Mouse (Mus musculus): ENCODE measurements at regions not wholly inside any gene's neighbourhood (a gene's known extent, or its start where the extent isn't known, plus 50 kb on each side); places are given as distances from the start of the nearest gene placed in this dataset.

- ATAC-seq (ENCODE audit: low FRiP score, low read depth): no peak
- WGBS: 82% methylated on average over 2 of the region's 2 CpGs
- Histone ChIP-seq H3K36me3 (ENCODE audit: control insufficient read depth, insufficient read depth, low read length) (no peaks in the 10 kb centered on the region), H3K27me3 (ENCODE audit: control insufficient read depth, insufficient read depth, low read length) (no peaks in the 10 kb centered on the region), H3K9me3 (ENCODE audit: control insufficient read depth, low read length) (no peaks in the 10 kb centered on the region), H3K4me3 (replicated peaks; ENCODE audit: low read length) (no peak overlapping the region), H3K27ac (replicated peaks; ENCODE audit: low read depth, low read length) (no peak overlapping the region), H3K4me1 (ENCODE audit: control insufficient read depth, insufficient read depth, low read length) (no peaks in the 10 kb centered on the region), H3K4me2 (replicated peaks; ENCODE audit: low read depth, low read length, severe bottlenecking) (no peak overlapping the region), H3K9ac (ENCODE audit: low read depth, low read length, severe bottlenecking) (no peak overlapping the region)
- no peak for TF ChIP-seq POLR2A (IDR thresholded peaks at IDR 0.05; ENCODE audit: borderline replicate concordance, extremely low read depth, insufficient read depth, insufficient read length)
- no peak for DNase-seq (ENCODE audit: low spot score)
These were observed 136.8 kb upstream of the Xrcc4 start for GRCm38 (mm10) chr13:90226212-90226611.

GRCm38 (mm10) chr13:90212390-90212789 is 123.0 kb upstream of the Xrcc4 start:
- no peak overlapping the region for H3K4me2 ChIP-seq (replicated peaks; ENCODE audit: low read depth, low read length, severe bottlenecking)
- no peak overlapping the region for H3K27ac ChIP-seq (replicated peaks; ENCODE audit: low read depth, low read length)
- no peak for TF ChIP-seq POLR2A (IDR thresholded peaks at IDR 0.05; ENCODE audit: borderline replicate concordance, extremely low read depth, insufficient read depth, insufficient read length)
- no peak overlapping the region for H3K4me3 ChIP-seq (replicated peaks; ENCODE audit: low read length)
- ATAC-seq (ENCODE audit: low FRiP score, low read depth): no peak
- no peaks in the 10 kb centered on the region for H3K36me3 ChIP-seq (ENCODE audit: control insufficient read depth, insufficient read depth, low read length)
- no peaks in the 10 kb centered on the region for H3K27me3 ChIP-seq (ENCODE audit: control insufficient read depth, insufficient read depth, low read length)
- no peaks in the 10 kb centered on the region for H3K9me3 ChIP-seq (ENCODE audit: control insufficient read depth, low read length)
- H3K4me1 ChIP-seq (ENCODE audit: control insufficient read depth, insufficient read depth, low read length): no peaks in the 10 kb centered on the region
- no peak for DNase-seq (ENCODE audit: low spot score)
- no peak overlapping the region for H3K9ac ChIP-seq (ENCODE audit: low read depth, low read length, severe bottlenecking)

GRCm38 (mm10) chr13:90207875-90208274 is 118.5 kb upstream of the Xrcc4 start:
- no peak overlapping the region for H3K4me3 ChIP-seq (replicated peaks; ENCODE audit: low read length)
- H3K27me3 ChIP-seq (ENCODE audit: control insufficient read depth, insufficient read depth, low read length): no peaks in the 10 kb centered on the region
- no peak overlapping the region for H3K4me2 ChIP-seq (replicated peaks; ENCODE audit: low read depth, low read length, severe bottlenecking)
- DNase-seq (ENCODE audit: low spot score) (no peak), ATAC-seq (ENCODE audit: low FRiP score, low read depth) (no peak)
- no peaks in the 10 kb centered on the region for H3K9me3 ChIP-seq (ENCODE audit: control insufficient read depth, low read length)
- no peaks in the 10 kb centered on the region for H3K4me1 ChIP-seq (ENCODE audit: control insufficient read depth, insufficient read depth, low read length)
- H3K36me3 ChIP-seq (ENCODE audit: control insufficient read depth, insufficient read depth, low read length): no peaks in the 10 kb centered on the region
- TF ChIP-seq POLR2A (IDR thresholded peaks at IDR 0.05; ENCODE audit: borderline replicate concordance, extremely low read depth, insufficient read depth, insufficient read length): no peak
- H3K27ac ChIP-seq (replicated peaks; ENCODE audit: low read depth, low read length): no peak overlapping the region
- no peak overlapping the region for H3K9ac ChIP-seq (ENCODE audit: low read depth, low read length, severe bottlenecking)

Measured in limb, embryonic 14.5 days (tissue).